Mouse (Mus musculus): ENCODE measurements around the gene Gdf7.

- TF ChIP-seq CTCF (IDR thresholded peaks at IDR 0.05): no peak
- TF ChIP-seq EP300 (IDR thresholded peaks at IDR 0.05): no peak
Measured at GRCm38 (mm10) chr12:8339591-8340319, 38.0 kb upstream of the Gdf7 start.

All from lung, postnatal 0 days (tissue).